Mouse (Mus musculus) limb, embryonic 15.5 days (tissue): Measurements from ENCODE around the gene Ccnd3. TPM values are rescaled to one million over a fixed set of nuclear protein-coding genes. Genes with fewer than 3 reads are reported as not detected.

Source experiments
- ATAC-seq: fragments of 200-750 bp; cut with Nextera tagmentation; 2 replicates; pipeline ENCODE4 v1.8.0; 2017; ENCODE audit warnings: low read depth, moderate TSS enrichment; ENCODE audit not compliant: insufficient number of reproducible peaks, low FRiP score, low TSS enrichment
- H3K27ac ChIP-seq: fragments of 300-500 bp; sonication (generic); 2 replicates; pipeline ENCODE4 v1.5.1; 2015; ENCODE audit warnings: moderate library complexity, mild to moderate bottlenecking, inconsistent platforms
- H3K27me3 ChIP-seq: fragments of 300-500 bp; sonication (generic); 2 replicates; pipeline ENCODE4 v1.6.1; 2015; ENCODE audit warnings: inconsistent platforms
- H3K36me3 ChIP-seq: fragments of 300-500 bp; sonication (generic); 2 replicates; pipeline ENCODE4 v1.6.1; 2015; ENCODE audit warnings: inconsistent platforms
- H3K4me1 ChIP-seq: fragments of 300-500 bp; sonication (generic); 2 replicates; pipeline ENCODE4 v1.6.1; 2015; ENCODE audit warnings: inconsistent platforms
- H3K4me2 ChIP-seq: fragments of 300-500 bp; sonication (generic); 2 replicates; pipeline ENCODE4 v1.6.1; 2015; ENCODE audit warnings: mild to moderate bottlenecking, inconsistent platforms
- H3K4me3 ChIP-seq: fragments of 300-500 bp; sonication (generic); 2 replicates; pipeline ENCODE4 v1.5.1; 2015; ENCODE audit warnings: mild to moderate bottlenecking, inconsistent platforms
- H3K9ac ChIP-seq: fragments of 300-500 bp; sonication (generic); 2 replicates; pipeline ENCODE4 v1.6.1; 2015; ENCODE audit warnings: inconsistent platforms
- H3K9me3 ChIP-seq: fragments of 300-500 bp; sonication (generic); 2 replicates; pipeline ENCODE4 v1.6.1; 2016; ENCODE audit warnings: inconsistent platforms
- WGBS: fragments of 180-500 bp; shearing (Covaris S2); methylation state at CpG from one replicate; pipeline ENCODE4 v1.1.7; 2015; 5-methylcytosine and 5-hydroxymethylcytosine counted together
- polyA plus RNA-seq: library from polyadenylated mRNA; unstranded; fragments of >200 nt; fragmentation: Nextera tagmentation; extraction: Ambion mirVana; gene quantifications from 2 replicates; pipeline ENCODE4 v1.2.1, GENCODE M21; 2015

Gene Ccnd3
- polyA plus RNA-seq, 1 experiment from 2014 or later, result 499 TPM

DNA sequence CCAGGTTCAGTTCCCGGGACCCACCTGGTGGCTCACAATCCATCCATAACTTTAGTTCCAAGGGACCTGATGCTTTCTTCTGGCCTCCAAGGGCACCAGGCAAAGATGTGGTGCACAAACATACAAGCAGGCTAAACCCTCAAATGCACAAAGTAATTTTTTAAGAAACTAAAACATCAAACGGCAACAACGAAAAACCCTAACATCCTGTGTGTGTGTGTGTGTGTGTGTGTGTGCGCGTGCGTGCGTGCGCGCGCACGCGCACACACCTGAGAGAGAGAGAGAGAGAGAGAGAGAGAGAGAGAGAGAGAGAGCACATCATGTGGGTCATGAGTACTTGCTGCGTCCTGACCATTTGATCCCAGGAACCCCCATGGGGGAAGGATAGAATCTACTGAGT is 28.8 kb downstream of the Ccnd3 start:
- WGBS, result 94% methylated on average over 13 of the region's 13 CpGs
- ATAC-seq, result no peak

DNA sequence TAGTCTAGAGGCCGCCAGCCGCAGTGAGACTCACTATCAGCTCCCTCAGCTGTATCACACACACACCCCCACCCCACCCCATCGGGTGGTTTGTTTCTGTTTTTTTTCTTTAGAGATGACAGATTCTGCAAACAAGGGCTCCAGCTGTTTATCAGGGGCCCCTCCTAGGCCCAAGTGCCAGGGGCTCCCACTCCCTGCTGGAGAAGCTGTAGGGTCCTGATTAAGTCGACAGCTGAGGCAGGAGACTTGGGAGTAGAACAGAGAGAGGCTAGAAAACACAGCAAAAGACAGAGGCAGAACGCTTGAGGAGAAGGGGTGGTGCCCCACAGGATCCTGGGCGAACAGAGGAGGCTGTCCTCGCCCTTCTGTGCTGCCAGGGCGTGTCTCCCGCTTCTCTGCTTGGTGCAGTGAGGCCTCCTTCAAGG is 31.0 kb downstream of the Ccnd3 start:
- no peak for ATAC-seq
- H3K9me3 ChIP-seq, result no peaks in the 10 kb centered on the region
- no peak overlapping the region for H3K4me2 ChIP-seq
- H3K9ac ChIP-seq, result no peak overlapping the region
- no peak overlapping the region for H3K4me3 ChIP-seq
- WGBS, result 69% methylated on average over 9 of the region's 9 CpGs
- 0 out of 2 replicates have a peak, but pooled peaks cover 3% of the 10 kb centered on the region for H3K4me1 ChIP-seq
- H3K36me3 ChIP-seq, result no peaks in the 10 kb centered on the region
- no peaks in the 10 kb centered on the region for H3K27me3 ChIP-seq
- no peak overlapping the region for H3K27ac ChIP-seq

More for the DNA sequence above, 28.8 kb downstream of the Ccnd3 start:
- Histone ChIP-seq H3K27ac (no peak overlapping the region), H3K9me3 (no peaks in the 10 kb centered on the region), H3K4me2 (no peak overlapping the region), H3K9ac (no peak overlapping the region), H3K4me3 (no peak overlapping the region), H3K4me1 (peaks cover 10% of the 10 kb centered on the region), H3K27me3 (no peaks in the 10 kb centered on the region), H3K36me3 (no peaks in the 10 kb centered on the region)

DNA sequence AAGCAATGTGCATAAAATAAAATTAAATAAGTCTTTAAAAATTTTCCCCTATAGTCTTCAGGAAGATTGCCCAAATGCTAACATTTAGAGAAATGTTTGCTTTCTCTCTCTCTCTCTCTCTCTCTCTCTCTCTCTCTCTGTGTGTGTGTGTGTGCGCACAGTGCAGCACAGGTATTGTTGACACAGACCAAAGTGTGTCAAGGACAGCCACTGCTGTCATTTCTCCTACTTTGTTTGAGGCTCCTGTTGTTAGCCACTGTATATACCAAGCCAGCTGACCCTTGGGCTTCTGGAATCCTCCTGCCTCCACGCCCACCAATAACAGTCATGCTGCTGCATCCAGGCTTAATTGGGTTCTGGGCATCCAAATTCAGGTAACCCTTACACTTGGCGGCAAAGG is 33.2 kb downstream of the Ccnd3 start:
- WGBS, result 85% methylated on average over 3 of the region's 3 CpGs
- no peak overlapping the region for H3K27ac ChIP-seq
- no peak for ATAC-seq

DNA sequence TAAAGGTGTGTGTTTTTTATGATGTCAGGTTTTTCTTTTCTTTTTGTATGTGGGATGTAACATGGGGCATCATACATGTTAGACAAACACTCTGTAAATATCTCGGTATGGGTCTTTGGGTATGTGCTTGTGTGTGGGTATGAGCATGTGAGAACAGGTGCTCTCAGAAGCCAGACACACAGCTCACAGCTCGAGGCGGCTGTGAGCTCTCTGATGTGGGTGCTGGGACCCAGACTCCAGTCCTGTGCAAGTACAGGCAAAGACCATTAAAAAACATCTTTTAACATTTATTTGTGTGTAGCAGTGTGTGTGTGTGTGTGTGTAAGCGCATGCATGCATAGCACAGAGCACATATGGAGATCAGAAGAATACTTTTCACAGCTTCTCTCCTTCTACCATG is 34.3 kb downstream of the Ccnd3 start:
- Histone ChIP-seq H3K27ac (no peak overlapping the region), H3K4me1 (peaks cover 8% of the 10 kb centered on the region; the same call in 1 of the 2 replicates), H3K27me3 (no peaks in the 10 kb centered on the region), H3K9ac (no peak overlapping the region), H3K9me3 (no peaks in the 10 kb centered on the region), H3K36me3 (no peaks in the 10 kb centered on the region), H3K4me3 (no peak overlapping the region), H3K4me2 (no peak overlapping the region)
- 86% methylated on average over 4 of the region's 4 CpGs for WGBS
- ATAC-seq, result no peak

More for the DNA sequence above, 33.2 kb downstream of the Ccnd3 start:
- Histone ChIP-seq H3K27me3 (no peaks in the 10 kb centered on the region), H3K4me2 (no peak overlapping the region), H3K4me1 (peaks cover 8% of the 10 kb centered on the region; the same call in 1 of the 2 replicates), H3K9me3 (no peaks in the 10 kb centered on the region), H3K4me3 (no peak overlapping the region), H3K9ac (no peak overlapping the region), H3K36me3 (no peaks in the 10 kb centered on the region)

DNA sequence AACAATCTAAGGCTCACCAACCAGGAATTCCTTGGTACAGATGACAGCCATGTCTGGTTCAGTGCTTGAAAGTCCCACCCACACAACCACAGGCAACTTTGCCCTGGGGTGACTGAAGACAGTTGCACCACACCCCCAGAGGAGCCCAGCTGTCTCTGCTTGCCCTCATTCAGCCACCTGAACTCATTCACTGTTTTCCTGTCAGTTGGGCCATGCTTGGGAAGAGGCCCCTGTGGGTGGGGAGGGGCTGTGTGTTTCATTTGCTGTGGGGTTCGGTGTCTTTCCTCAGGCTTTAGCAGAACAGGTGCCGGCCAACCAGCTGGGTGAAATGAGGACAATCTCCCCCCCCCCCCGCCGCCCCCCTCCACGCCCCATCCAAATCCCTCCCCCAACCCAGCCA is 37.2 kb downstream of the Ccnd3 start:
- ATAC-seq, result peak; percentile 64

DNA sequence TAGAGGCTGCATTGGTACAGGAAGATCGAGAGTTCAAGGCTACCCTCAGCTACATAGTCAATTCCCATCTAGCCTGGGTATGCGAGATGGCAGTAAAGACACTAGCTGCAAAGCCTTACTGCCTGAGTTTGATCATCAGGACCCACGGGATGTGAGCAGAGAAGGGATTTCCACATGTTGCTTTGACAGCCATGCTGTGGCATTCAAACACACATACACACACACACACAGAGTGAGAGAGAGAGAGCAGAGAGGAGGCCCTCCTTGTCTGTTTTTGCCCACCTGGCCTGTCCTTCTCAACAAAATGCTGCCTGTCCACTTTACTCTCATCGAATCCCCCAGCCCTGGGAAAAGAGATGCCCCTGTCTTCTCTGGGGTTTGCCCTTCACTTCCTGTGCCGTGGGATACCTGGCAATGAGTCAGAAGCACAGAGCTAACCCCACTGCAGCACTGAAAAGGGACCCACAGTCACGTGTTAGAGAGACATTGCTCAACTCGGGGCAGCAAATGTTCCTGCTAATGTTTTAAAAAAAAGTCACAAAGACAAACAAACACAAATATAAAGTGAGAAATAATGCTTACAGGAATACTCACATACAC is 38.3 kb downstream of the Ccnd3 start:
- Histone ChIP-seq H3K4me2 (no peak overlapping the region), H3K9me3 (no peaks in the 10 kb centered on the region), H3K4me1 (peaks cover 11% of the 10 kb centered on the region; the same call in 1 of the 2 replicates), H3K4me3 (no peak overlapping the region), H3K27ac (no peak overlapping the region), H3K27me3 (no peaks in the 10 kb centered on the region), H3K36me3 (no peaks in the 10 kb centered on the region), H3K9ac (no peak overlapping the region)
- WGBS, result 75% methylated on average over 7 of the region's 7 CpGs
- no peak for ATAC-seq

More for the DNA sequence above, 37.2 kb downstream of the Ccnd3 start:
- Histone ChIP-seq H3K4me3 (no peak overlapping the region), H3K27me3 (no peaks in the 10 kb centered on the region), H3K9ac (no peak overlapping the region), H3K9me3 (no peaks in the 10 kb centered on the region), H3K4me2 (no peak overlapping the region), H3K27ac (peak overlapping the region; percentile 38; the same call in 1 of the 2 replicates), H3K4me1 (peaks cover 11% of the 10 kb centered on the region; the same call in 1 of the 2 replicates), H3K36me3 (no peaks in the 10 kb centered on the region)
- WGBS, result 62% methylated on average over 5 of the region's 5 CpGs

DNA sequence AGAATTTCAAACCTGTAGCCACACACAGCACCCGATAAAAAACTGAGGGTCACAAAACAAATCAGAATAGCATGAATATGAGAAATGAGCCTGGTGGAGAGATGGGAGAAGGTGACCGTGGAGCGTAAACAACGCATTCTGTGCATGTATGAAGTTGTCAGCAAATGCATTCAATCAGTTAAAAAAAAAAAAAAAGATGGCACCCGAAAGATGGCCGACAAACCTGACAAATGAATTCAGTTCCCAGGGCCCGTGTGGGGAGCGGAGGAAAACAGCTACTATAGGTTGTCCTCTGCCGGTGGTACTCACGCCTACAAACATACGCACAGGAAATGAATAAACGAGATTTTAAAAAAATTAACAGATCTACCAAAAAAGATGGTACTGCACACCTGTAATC is 40.3 kb downstream of the Ccnd3 start:
- 88% methylated on average over 12 of the region's 12 CpGs for WGBS
- no peak overlapping the region for H3K4me2 ChIP-seq
- no peak for ATAC-seq

DNA sequence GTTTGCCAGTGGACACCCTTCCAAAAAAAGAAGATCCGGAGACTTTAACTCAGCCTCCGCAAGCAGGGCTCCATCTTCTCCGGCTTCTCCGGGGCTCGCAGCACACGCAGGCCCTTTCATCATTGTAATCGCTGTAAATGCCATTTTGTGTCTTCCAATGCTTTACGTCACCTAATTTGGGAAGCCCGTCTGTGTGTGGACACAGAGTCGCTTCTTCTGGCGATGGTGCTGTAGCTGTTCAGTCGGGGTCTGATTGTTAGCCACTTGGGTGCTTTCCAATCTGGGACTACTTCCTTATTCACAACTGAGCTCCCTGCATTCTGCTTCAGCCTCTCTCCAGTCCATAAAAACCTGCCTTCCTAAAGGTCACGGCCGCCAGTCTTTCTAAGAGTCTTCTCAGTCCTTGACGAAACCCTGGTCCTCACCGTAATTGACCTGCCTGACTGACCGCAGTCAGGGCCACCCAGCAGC is 41.0 kb downstream of the Ccnd3 start:
- no peak overlapping the region for H3K4me2 ChIP-seq

More for the DNA sequence above, 40.3 kb downstream of the Ccnd3 start:
- Histone ChIP-seq H3K9me3 (no peaks in the 10 kb centered on the region), H3K4me3 (no peak overlapping the region), H3K4me1 (peaks cover 11% of the 10 kb centered on the region; the same call in 1 of the 2 replicates), H3K27me3 (no peaks in the 10 kb centered on the region), H3K36me3 (no peaks in the 10 kb centered on the region), H3K9ac (no peak overlapping the region), H3K27ac (no peak overlapping the region)

DNA sequence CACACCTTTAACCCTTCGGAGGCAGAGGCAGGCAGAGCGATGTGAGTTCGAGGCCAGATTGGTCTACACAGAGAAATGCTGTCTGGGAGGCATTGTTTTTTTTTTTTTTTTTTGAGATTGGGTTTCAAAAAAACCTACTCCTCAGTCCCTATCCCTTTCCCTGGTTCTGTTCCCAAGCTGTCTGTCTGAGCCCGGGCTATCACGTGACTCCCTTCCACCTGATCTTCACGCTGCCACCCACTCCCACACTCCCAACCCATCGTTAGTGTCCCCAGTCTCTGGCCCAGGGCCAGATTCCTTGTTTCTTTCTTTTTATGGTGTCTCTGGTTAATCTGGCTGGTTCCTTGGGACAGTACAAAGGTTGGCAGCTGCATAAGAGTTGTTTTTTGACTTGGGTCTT is 46.2 kb downstream of the Ccnd3 start:
- Histone ChIP-seq H3K4me3 (no peak overlapping the region), H3K27ac (0 out of 2 replicates have a peak overlapping the region, but pooled peaks have one; percentile 27), H3K9ac (no peak overlapping the region), H3K4me1 (0 out of 2 replicates have a peak, but pooled peaks cover 2% of the 10 kb centered on the region), H3K36me3 (no peaks in the 10 kb centered on the region), H3K9me3 (no peaks in the 10 kb centered on the region), H3K4me2 (no peak overlapping the region), H3K27me3 (no peaks in the 10 kb centered on the region)
- whole genome bisulfite sequencing, result 68% methylated on average over 7 of the region's 7 CpGs
- ATAC-seq, result no peak

More for the DNA sequence above, 41.0 kb downstream of the Ccnd3 start:
- Histone ChIP-seq H3K4me3 (no peak overlapping the region), H3K9ac (no peak overlapping the region), H3K27me3 (no peaks in the 10 kb centered on the region), H3K9me3 (no peaks in the 10 kb centered on the region), H3K36me3 (no peaks in the 10 kb centered on the region), H3K27ac (no peak overlapping the region), H3K4me1 (peaks cover 11% of the 10 kb centered on the region; the same call in 1 of the 2 replicates)
- ATAC-seq, result no peak
- 73% methylated on average over 17 of the region's 17 CpGs for WGBS

DNA sequence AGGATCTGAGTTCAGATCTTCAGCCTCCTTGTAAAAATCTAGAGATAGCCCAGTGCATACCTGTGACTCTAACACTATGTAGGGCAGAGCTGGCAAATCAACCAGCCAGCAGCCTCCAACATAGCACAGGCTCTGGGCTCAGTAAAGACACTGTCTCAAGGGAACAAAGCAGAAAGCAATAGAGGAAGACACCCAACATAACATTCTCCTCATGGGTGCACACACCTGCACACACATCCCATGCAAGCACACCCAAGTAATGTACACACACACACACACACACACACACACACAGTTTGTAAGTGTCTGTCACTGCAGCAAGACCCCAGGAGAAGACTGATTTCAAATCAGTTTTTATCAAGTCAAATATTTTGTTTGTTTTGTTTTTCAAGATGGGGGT is 48.1 kb downstream of the Ccnd3 start:
- Histone ChIP-seq H3K4me2 (no peak overlapping the region), H3K9ac (no peak overlapping the region), H3K9me3 (no peaks in the 10 kb centered on the region), H3K27me3 (no peaks in the 10 kb centered on the region), H3K4me3 (no peak overlapping the region), H3K36me3 (no peaks in the 10 kb centered on the region), H3K27ac (no peak overlapping the region), H3K4me1 (0 out of 2 replicates have a peak, but pooled peaks cover 2% of the 10 kb centered on the region)
- ATAC-seq, result no peak

DNA sequence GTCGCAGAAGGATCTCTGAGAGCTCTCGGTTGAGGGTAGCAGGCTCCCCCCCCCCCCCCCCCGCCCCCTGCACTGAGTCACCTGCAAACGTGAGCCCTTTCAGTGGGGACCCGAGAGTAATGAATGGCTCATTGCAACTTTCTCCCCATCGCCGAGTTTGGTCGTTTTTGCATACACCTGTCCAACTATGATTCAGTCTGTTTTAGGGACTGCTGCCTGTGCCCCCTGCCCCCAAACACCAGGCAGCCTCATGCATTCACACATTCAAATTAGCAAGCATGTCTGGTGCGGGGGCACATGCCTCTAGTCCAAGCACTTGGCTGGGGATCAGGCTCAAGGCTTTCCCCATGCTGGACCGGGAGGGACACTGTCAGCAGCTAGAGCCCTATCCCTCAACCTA is 49.8 kb downstream of the Ccnd3 start:
- Histone ChIP-seq H3K4me2 (no peak overlapping the region), H3K4me1 (0 out of 2 replicates have a peak, but pooled peaks cover 2% of the 10 kb centered on the region), H3K4me3 (no peak overlapping the region), H3K9me3 (no peaks in the 10 kb centered on the region), H3K9ac (no peak overlapping the region), H3K36me3 (no peaks in the 10 kb centered on the region), H3K27me3 (no peaks in the 10 kb centered on the region), H3K27ac (no peak overlapping the region)
- ATAC-seq, result no peak
- WGBS, result 56% methylated on average over 9 of the region's 10 CpGs

DNA sequence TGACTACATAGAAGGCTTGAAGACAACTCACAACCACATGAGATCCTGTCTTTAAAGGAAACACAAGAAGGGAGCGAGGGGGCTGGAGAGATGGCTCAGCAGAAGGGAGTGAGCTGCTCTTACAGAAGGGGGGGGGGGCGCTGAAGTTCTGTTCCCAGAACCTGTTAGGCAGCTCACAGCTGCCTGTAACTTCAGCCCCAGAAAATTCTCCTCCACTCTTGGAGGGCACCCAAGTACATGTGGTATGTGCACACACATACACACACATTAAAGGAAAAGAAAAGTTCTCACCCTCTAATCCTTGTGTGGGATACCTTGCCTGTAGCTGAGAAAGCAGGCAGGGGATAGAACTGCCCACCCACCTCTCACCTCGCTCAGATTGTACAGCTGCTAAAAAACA is 52.3 kb downstream of the Ccnd3 start:
- no peaks in the 10 kb centered on the region for H3K9me3 ChIP-seq
- ATAC-seq, result no peak
- no peak overlapping the region for H3K4me3 ChIP-seq
- H3K36me3 ChIP-seq, result no peaks in the 10 kb centered on the region
- 0 out of 2 replicates have a peak overlapping the region, but pooled peaks have one; percentile 33 for H3K27ac ChIP-seq
- H3K4me1 ChIP-seq, result 0 out of 2 replicates have a peak, but pooled peaks cover 2% of the 10 kb centered on the region
- no peaks in the 10 kb centered on the region for H3K27me3 ChIP-seq
- no peak overlapping the region for H3K4me2 ChIP-seq
- no peak overlapping the region for H3K9ac ChIP-seq
- WGBS, result 53% methylated on average over 3 of the region's 3 CpGs
